Mouse (Mus musculus): ENCODE measurements around the gene Cpm. TPM values are rescaled to one million over a fixed set of nuclear protein-coding genes. Genes with fewer than 3 reads are reported as not detected.

The Cpm gene
- polyA plus RNA-seq, 1 experiment from 2014 or later = 2.4 TPM

DNA sequence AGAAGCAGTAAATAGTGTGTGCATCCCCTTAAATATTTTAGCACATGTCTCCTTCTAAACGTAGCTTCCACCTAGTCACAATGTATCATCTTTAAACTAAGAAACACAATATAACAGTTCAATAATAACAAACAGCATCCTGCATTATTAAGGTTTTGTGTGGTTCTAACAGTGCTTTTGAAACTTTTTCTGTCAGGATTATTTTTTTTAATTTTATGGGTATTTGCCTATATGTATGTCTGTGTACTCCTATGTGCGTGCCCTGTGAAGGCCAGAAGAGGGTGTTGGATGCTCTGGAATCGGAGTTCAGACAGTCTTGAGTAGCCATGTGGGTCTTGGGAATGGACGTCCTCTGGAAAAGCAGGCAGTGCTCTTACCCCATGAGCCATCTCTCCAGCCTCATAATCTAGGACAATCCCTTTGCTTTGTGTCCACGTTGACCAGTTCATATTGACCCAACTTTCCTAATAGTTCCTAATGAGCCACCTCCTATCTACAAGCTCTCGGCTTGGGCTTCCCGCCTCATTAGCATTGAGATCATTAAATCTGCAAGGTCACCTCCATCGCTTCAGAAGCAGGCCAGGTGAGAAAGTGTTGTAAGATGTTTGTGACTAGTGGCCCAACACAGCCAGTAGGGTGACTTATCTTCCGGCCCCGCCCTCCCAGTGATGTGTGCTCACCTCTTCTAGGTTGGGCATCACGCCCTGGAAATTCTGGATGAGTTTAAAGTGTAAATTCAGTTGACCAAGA lies 20.2 kb downstream of the Cpm start:
- 82% methylated on average over 11 of the region's 11 CpGs for WGBS
- no peaks in the 10 kb centered on the region for H3K27me3 ChIP-seq
- no peak for ATAC-seq (replicated peaks; ENCODE audit: insufficient number of reproducible peaks, insufficient read depth, low FRiP score, low read depth)
- no peak overlapping the region for H3K4me2 ChIP-seq
- no peak overlapping the region for H3K4me3 ChIP-seq
- no peaks in the 10 kb centered on the region for H3K36me3 ChIP-seq
- H3K9me3 ChIP-seq (replicated peaks) = no peaks in the 10 kb centered on the region
- no peak overlapping the region for H3K9ac ChIP-seq
- no peaks in the 10 kb centered on the region for H3K4me1 ChIP-seq (replicated peaks)
- H3K27ac ChIP-seq = no peak overlapping the region

GRCm38 (mm10) chr10:117650042-117650655 lies 20.8 kb downstream of the Cpm start:
- Histone ChIP-seq H3K9me3 (replicated peaks) (no peaks in the 10 kb centered on the region), H3K27ac (no peak overlapping the region), H3K27me3 (no peaks in the 10 kb centered on the region), H3K9ac (no peak overlapping the region), H3K4me2 (no peak overlapping the region), H3K4me3 (no peak overlapping the region), H3K4me1 (replicated peaks) (no peaks in the 10 kb centered on the region), H3K36me3 (no peaks in the 10 kb centered on the region)
- WGBS = 78% methylated on average over 12 of the region's 12 CpGs
- ATAC-seq (replicated peaks; ENCODE audit: insufficient number of reproducible peaks, insufficient read depth, low FRiP score, low read depth) = no peak

DNA sequence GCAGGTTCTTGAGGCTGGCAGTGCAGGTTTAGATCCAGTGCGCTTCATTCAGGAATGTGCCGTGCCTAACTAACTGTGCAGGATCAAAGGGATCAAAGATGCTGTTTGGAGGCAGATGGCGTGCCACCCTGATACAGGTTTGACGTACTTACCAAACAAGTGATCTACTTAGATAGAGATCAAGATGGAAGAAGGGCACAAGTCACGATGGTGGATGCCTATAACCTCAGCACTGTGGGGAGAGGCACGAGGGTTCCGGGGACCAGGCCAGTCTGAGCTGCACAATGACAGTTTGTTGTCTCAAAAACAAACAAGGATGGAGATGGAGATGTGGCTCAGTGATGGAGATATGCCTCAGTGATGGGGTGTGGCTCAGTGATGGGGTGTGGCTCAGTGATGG lies 21.4 kb downstream of the Cpm start:
- H3K4me3 ChIP-seq = no peak overlapping the region
- no peak for ATAC-seq (replicated peaks; ENCODE audit: insufficient number of reproducible peaks, insufficient read depth, low FRiP score, low read depth)
- H3K27ac ChIP-seq = no peak overlapping the region
- H3K27me3 ChIP-seq = no peaks in the 10 kb centered on the region
- 79% methylated on average over 7 of the region's 7 CpGs for WGBS
- H3K9me3 ChIP-seq (replicated peaks) = no peaks in the 10 kb centered on the region
- H3K4me2 ChIP-seq = no peak overlapping the region
- no peaks in the 10 kb centered on the region for H3K4me1 ChIP-seq (replicated peaks)
- no peak overlapping the region for H3K9ac ChIP-seq
- H3K36me3 ChIP-seq = no peaks in the 10 kb centered on the region

GRCm38 (mm10) chr10:117651587-117652377 lies 22.5 kb downstream of the Cpm start:
- ATAC-seq (replicated peaks; ENCODE audit: insufficient number of reproducible peaks, insufficient read depth, low FRiP score, low read depth) = no peak
- Histone ChIP-seq H3K9ac (no peak overlapping the region), H3K27ac (no peak overlapping the region), H3K9me3 (replicated peaks) (no peaks in the 10 kb centered on the region), H3K4me2 (no peak overlapping the region), H3K4me3 (no peak overlapping the region), H3K27me3 (no peaks in the 10 kb centered on the region), H3K36me3 (no peaks in the 10 kb centered on the region), H3K4me1 (replicated peaks) (no peaks in the 10 kb centered on the region)
- WGBS = 60% methylated on average over 10 of the region's 10 CpGs

DNA sequence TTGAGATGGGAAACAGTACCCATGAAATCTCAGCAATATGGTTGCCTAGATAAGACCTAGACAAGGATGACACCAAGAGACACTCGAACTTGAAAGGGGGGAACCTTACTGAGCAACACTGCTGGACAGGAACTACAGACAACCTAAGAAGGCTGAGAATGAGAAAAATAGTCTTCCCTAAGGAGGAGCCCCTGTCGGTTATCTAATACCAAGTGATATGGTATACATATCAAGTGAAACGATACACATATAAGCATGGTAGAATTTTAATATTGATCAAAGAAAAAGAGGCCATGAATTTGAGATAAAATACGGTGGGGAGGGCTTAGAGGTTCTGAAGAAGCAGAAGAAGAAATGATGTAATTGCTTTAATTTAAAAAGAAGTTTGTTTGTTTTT lies 23.1 kb downstream of the Cpm start:
- no peak for ATAC-seq (replicated peaks; ENCODE audit: insufficient number of reproducible peaks, insufficient read depth, low FRiP score, low read depth)
- WGBS = 78% methylated on average over 4 of the region's 4 CpGs

GRCm38 (mm10) chr10:117652930-117653778 lies 23.9 kb downstream of the Cpm start:
- no peaks in the 10 kb centered on the region for H3K9me3 ChIP-seq (replicated peaks)
- H3K9ac ChIP-seq = no peak overlapping the region
- H3K4me2 ChIP-seq = no peak overlapping the region
- no peaks in the 10 kb centered on the region for H3K36me3 ChIP-seq
- H3K4me1 ChIP-seq (replicated peaks) = no peaks in the 10 kb centered on the region
- H3K4me3 ChIP-seq = no peak overlapping the region
- H3K27ac ChIP-seq = no peak overlapping the region
- ATAC-seq (replicated peaks; ENCODE audit: insufficient number of reproducible peaks, insufficient read depth, low FRiP score, low read depth) = no peak
- 66% methylated on average over 8 of the region's 8 CpGs for WGBS
- no peaks in the 10 kb centered on the region for H3K27me3 ChIP-seq

More for the DNA sequence above, 23.1 kb downstream of the Cpm start:
- Histone ChIP-seq H3K36me3 (no peaks in the 10 kb centered on the region), H3K27me3 (no peaks in the 10 kb centered on the region), H3K27ac (no peak overlapping the region), H3K9me3 (replicated peaks) (no peaks in the 10 kb centered on the region), H3K4me1 (replicated peaks) (no peaks in the 10 kb centered on the region), H3K4me3 (no peak overlapping the region), H3K9ac (no peak overlapping the region), H3K4me2 (no peak overlapping the region)

GRCm38 (mm10) chr10:117653779-117654173 lies 24.5 kb downstream of the Cpm start:
- no peaks in the 10 kb centered on the region for H3K9me3 ChIP-seq (replicated peaks)
- WGBS = 87% methylated on average over 7 of the region's 7 CpGs
- no peak overlapping the region for H3K4me3 ChIP-seq
- H3K9ac ChIP-seq = no peak overlapping the region
- H3K27me3 ChIP-seq = no peaks in the 10 kb centered on the region
- no peak for ATAC-seq (replicated peaks; ENCODE audit: insufficient number of reproducible peaks, insufficient read depth, low FRiP score, low read depth)
- H3K36me3 ChIP-seq = no peaks in the 10 kb centered on the region
- H3K27ac ChIP-seq = no peak overlapping the region
- H3K4me1 ChIP-seq (replicated peaks) = no peaks in the 10 kb centered on the region
- H3K4me2 ChIP-seq = no peak overlapping the region

DNA sequence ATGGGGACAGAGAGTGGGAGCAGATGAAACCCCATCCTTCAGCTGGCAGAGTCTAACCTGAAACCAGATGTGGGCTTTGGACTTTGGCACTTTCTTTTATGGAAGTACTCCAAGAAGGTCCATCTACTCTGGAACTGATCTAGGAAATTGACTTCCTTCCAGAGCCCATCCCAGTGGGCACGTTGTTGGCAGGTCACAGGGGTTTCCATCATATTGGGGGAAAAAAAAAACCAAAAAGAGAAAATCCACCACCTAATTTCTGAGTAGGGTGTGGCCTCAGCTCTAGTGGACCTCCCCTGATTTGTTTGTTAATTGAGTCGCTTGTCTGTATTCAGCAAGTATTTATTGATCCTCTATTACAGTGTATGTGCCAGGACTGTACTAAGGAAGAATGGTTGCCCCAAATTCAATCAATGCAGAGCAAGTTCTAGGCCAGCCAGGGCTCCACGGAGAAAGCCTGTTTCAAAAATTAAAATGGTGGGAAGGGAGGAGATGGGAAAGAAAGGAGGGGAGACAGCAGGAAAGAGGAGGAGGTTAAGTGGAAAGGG lies 25.4 kb downstream of the Cpm start:
- Histone ChIP-seq H3K4me1 (replicated peaks) (no peaks in the 10 kb centered on the region), H3K27ac (no peak overlapping the region), H3K36me3 (no peaks in the 10 kb centered on the region), H3K9me3 (replicated peaks) (no peaks in the 10 kb centered on the region), H3K4me3 (no peak overlapping the region), H3K27me3 (no peaks in the 10 kb centered on the region), H3K4me2 (no peak overlapping the region), H3K9ac (no peak overlapping the region)
- 82% methylated on average over 3 of the region's 3 CpGs for WGBS
- no peak for ATAC-seq (replicated peaks; ENCODE audit: insufficient number of reproducible peaks, insufficient read depth, low FRiP score, low read depth)

DNA sequence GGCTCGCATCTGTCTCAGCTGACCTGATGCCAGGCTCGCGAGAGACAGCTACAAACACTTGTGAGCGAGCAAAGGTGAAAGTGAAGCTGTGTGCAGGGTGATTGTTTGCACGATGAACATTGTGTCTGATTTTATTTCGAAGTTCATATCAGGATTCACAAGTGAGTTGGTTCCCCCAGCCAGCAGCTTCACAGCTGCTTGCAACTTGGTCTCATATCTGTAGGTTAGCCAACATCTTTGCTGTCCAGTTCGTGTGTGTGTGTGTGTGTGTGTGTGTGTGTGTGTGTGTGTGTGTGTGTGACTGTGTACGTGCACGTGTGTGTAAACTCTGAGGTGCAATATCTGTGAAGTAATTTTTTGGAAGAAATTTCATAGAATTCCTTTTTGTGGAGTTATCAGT lies 26.2 kb downstream of the Cpm start:
- Histone ChIP-seq H3K36me3 (no peaks in the 10 kb centered on the region), H3K9me3 (replicated peaks) (no peaks in the 10 kb centered on the region), H3K4me3 (no peak overlapping the region), H3K27me3 (no peaks in the 10 kb centered on the region), H3K4me2 (no peak overlapping the region), H3K4me1 (replicated peaks) (no peaks in the 10 kb centered on the region), H3K9ac (no peak overlapping the region), H3K27ac (no peak overlapping the region)
- 81% methylated on average over 9 of the region's 9 CpGs for WGBS
- ATAC-seq (replicated peaks; ENCODE audit: insufficient number of reproducible peaks, insufficient read depth, low FRiP score, low read depth) = no peak

GRCm38 (mm10) chr10:117655908-117656661 lies 26.8 kb downstream of the Cpm start:
- Histone ChIP-seq H3K9ac (no peak overlapping the region), H3K4me3 (no peak overlapping the region), H3K4me2 (no peak overlapping the region), H3K9me3 (replicated peaks) (no peaks in the 10 kb centered on the region), H3K36me3 (no peaks in the 10 kb centered on the region), H3K4me1 (replicated peaks) (no peaks in the 10 kb centered on the region), H3K27me3 (no peaks in the 10 kb centered on the region), H3K27ac (no peak overlapping the region)
- no peak for ATAC-seq (replicated peaks; ENCODE audit: insufficient number of reproducible peaks, insufficient read depth, low FRiP score, low read depth)
- 46% methylated on average over 7 of the region's 7 CpGs for WGBS
